Mouse (Mus musculus) kidney, postnatal 4 days (tissue): ENCODE data around the gene Anln.
A peak's percentile ranks its signal among the peaks of the same experiment; 100 is the strongest.

ENCODE experiments used
- DNase-seq, 2 experiments: peaks; one replicate each; pipeline ENCODE4 v3.0.0; 2021; ENCODE audit warnings: mixed read lengths in 2 of 2

Gene Anln

DNA sequence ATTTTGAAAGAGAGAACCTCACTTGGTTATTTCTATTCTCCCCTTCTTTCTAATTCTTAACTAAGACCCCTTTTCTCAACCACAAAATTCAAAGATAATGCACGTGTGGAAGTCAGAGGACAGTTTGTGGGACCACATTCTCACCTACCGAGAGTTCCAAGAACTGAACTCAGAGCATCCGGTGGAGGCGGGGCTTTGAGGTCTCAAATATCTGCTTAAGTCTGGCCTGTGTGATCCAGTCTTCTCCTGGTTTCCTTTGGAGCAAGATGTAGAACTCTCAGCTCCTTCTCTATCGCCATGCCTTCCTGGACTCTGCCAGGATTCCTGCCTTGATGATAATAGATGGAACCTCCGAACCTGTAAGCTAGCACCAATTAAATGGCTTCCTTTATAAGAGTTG is 13.0 kb upstream of the Anln start:
- no peak for DNase-seq

DNA sequence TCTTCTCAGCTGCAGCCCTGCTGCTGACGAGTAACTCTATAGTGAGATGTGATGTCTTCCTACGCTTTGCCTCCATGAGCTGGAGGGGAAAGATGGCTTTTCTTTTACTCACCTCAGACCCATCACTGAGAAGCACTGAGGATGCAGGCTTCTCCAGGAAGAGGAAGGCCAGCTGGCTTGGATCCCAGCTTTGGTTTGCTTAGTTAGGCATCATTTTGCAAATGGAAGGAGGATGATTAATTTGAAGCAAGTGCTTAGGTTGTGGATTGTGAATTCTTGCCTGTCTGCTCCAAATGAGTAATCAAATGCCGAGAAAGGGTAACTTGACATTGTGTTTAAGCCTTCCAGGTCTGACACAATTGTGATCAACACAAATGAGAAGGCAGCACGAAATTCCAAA is 10.0 kb upstream of the Anln start:
- peak; percentile 16 to 17 for DNase-seq

GRCm38 (mm10) chr9:22394725-22395124 is 5.7 kb upstream of the Anln start:
- DNase-seq, result no peak

- DNase-seq, result no peak
These were observed 1.4 kb upstream of the Anln start for GRCm38 (mm10) chr9:22390390-22390789.

DNA sequence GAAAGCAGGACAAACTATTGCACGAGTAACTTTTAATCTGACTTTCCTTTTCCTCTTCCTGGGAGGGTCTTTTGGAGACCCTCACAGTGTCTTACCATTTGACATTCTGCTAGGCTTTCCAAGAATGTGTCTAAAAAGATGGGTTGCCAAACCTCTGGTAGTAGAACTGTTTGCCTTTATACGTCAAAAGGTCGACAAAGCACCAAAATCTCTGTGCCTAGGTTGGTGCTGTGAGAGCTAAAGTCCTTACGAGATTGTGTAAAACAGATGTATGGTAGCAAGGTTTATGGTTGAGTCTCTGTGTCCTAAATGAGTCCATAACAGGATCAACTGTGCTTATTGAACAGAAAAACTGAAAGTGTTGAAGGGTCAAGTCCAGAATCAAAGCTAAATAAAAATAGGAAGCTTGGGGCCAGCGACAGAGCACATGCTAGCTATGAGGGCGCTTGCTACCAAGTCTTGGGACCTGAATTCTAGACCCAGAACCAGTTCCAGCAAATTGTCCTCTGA is 803 bp upstream of the Anln start:
- DNase-seq, result no peak

DNA sequence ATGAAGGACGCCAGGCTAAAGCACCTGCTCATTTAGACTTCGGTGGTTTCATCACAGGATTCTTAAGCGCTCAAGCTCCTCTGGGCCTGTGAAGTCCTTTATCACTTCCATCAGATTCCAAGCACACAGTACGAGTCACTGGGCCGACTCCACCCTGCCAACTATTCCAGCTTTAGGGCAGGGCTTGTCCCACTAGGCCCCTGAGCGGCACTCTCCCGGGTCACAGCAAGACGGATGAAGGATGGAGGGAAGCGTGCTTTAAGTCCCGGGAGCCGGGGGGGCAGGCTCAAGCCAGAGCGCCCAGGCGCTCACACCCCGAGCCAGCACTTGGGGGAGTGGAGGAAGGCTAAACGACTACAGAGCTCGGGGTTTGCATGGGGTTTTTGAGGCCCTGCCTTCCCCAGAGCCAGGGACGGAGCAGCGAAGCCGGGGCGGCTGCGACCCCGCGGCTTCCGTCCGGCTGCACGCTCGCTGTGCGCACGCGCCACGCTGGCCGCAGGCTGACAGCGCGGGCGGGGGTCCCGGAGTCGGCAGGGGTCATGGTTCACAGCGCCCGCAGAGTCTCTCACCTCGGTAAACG is 497 bp downstream of the Anln start:
- DNase-seq, result peak in 1 of 2 experiments; percentile 72

- DNase-seq, result no peak
These were observed 1.1 kb downstream of the Anln start for GRCm38 (mm10) chr9:22387901-22388300.

GRCm38 (mm10) chr9:22385890-22386289 is 3.1 kb downstream of the Anln start:
- DNase-seq, result no peak

GRCm38 (mm10) chr9:22376086-22376485 is 12.9 kb downstream of the Anln start:
- DNase-seq, result no peak

GRCm38 (mm10) chr9:22372760-22373159 is 16.2 kb downstream of the Anln start:
- peak; percentile 38 to 53 for DNase-seq

DNA sequence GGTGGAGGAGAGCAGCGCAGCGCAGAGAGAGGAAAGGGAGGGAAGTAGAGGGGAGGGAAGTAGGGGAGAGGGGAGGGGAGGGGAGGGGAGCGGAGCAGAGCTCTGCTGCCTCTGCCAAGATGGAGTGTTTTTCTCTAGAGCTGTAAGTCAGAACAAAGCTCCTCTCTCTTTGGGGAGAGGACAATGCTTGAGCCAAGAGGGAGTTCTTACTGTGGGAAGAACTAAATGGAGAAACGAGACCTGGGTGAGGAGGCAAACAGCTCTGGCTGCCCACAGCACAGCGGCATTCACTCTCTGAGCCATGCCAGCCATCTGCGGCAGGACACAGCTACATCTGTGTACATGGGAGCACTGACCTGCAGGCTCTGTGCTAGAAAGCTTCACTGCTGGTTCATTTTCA is 21.0 kb downstream of the Anln start:
- no peak for DNase-seq

GRCm38 (mm10) chr9:22366621-22367020 is 22.4 kb downstream of the Anln start:
- no peak for DNase-seq

- no peak for DNase-seq
These were observed 22.8 kb downstream of the Anln start for GRCm38 (mm10) chr9:22366221-22366620.

GRCm38 (mm10) chr9:22360916-22361315 is 28.1 kb downstream of the Anln start:
- no peak for DNase-seq

GRCm38 (mm10) chr9:22355919-22356318 is 33.1 kb downstream of the Anln start:
- no peak for DNase-seq

DNA sequence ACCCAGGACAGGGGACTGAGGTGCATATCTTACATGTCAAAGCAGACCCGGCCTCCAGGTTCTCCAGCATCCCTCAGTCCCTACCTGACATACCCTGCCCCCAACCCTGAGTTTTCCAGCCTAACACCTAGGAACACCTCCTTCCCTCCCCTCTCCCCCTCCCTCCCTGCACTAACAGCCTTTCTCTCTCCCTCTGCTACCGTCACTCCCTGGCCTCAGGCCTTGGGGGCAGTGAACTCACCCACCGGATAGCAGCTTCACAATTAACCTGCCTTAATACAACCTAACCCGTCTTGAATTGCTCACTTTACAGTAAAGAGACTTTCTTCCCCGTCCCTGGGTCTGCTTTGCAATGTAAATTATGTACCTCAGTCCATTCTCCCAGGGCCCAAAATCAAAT is 35.1 kb downstream of the Anln start:
- no peak for DNase-seq

DNA sequence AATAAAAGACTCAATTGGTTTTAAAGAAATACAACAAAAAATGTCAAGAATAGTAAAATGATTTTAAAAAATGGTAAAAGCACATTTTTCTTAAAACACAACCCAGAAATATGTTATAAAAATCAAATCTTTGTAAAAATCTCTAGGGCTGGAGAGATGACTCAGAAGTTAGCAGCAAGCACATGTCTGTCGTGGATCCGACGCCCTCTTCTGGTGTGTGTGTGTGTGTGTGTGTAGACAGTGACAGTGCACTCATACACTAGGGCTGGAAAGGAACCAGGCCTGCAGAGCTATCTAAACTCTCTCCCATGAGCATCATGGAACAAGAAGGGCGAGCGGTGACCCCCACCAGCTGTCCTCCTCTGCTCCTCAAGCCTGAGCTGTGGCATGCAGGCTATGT is 35.5 kb downstream of the Anln start:
- DNase-seq, result peak in 1 of 2 experiments; percentile 13

GRCm38 (mm10) chr9:22340331-22340730 is 48.7 kb downstream of the Anln start:
- DNase-seq, result no peak

DNA sequence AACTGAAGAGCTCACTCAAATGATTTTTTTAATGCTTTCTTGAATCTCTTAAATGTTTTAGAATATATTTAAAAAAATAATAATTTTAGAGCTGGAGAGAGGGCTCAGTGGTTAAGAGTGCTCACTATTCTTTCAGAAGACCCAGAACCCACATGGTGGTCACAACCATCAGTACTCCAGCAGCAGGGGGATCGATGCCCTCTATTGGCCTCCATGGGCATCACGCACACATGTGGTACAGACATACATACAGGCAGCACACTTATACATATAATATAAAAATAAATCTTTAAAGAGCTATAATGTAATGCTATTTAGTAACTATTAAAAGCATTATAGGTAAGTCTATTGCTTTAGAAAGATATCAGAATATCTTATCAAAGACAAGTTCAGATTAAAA is 51.8 kb downstream of the Anln start:
- no peak for DNase-seq

DNA sequence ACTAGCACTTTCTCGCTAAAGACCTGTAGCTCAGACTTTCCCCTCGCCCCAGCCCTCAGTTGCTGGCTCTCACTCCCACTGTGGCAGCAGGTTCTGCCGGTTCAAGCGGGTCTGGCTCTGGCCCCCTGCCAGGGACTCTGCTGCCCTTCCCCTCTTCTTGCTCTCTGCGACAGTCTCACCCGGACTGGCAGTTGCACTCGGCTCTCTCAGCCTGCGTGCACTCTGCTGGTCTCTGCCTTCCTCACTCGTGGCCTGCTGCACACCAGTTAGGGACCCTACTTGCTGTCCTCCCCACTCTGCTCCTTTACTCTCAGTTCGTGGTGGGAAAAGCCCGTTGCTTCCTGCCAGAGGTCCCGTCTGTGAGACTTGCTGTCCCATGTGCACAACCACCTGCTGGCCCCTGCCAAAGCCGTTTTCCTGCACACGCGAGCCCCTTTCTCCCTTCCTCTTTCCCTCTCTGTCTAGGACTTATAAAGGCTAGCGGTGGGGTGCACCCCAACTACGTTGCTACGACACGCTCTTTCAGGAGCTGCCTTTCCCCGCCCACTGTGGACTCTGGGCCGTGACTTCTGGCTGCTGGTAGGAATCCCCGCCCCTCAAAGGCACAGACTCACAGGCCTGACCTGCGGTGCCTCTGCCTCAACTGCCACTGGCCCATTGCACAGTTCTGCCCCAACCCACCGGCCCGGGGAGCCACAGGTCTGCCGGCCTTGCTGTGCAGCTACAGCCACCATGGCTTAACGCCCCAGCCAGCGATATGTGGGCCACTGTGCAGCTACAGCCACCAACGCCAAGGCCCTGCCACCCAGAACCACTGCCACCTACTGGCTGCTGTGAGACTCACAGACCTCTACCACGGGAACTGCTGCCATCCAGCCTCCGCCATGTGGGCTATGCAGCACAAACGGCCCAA is 61.3 kb downstream of the Anln start:
- DNase-seq, result peak; percentile 90 to 94

- DNase-seq, result peak; percentile 65 to 80
These were observed 61.9 kb downstream of the Anln start for GRCm38 (mm10) chr9:22327099-22327474.

GRCm38 (mm10) chr9:22324579-22324978 is 64.4 kb downstream of the Anln start:
- DNase-seq, result no peak

- DNase-seq, result no peak
These were observed 66.4 kb downstream of the Anln start for GRCm38 (mm10) chr9:22322381-22323211.
